Mouse (Mus musculus): ENCODE results near the gene Chchd2. TPM values are rescaled to one million over a fixed set of nuclear protein-coding genes. Genes with fewer than 3 reads are reported as not detected.

Gene Chchd2
- total and polyA plus RNA-seq, 2 experiments from 2014 or later, result 889 to 905 TPM

DNA sequence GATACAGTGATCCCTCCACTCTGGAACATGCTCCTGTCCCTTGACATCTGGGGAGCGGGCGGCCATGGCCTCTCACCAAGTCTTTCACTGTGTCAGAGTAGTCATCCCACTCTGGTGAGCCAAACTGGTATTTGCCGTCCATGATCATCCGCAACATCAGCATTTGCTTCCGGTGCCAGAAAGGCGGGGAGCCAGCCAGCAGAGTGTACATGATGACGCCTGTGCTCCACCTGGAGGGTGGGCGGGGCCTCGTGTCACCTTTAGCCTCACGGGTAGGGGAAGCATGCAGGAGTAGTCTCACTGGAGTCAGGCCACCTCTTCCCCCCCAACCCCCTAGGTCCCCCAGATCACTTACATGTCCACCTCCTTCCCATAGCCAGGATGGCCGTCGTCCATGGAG is 21.4 kb downstream of the Chchd2 start:
- H3K27ac ChIP-seq (ENCODE audit: low read depth, low read length), result no peak overlapping the region
- no peak for TF ChIP-seq CTCF (IDR thresholded peaks at IDR 0.05; ENCODE audit: low read depth)
- H3K27me3 ChIP-seq (ENCODE audit: insufficient read depth, low read length), result no peaks in the 10 kb centered on the region
- no peak overlapping the region for H3K9ac ChIP-seq
- no peaks in the 10 kb centered on the region for H3K4me1 ChIP-seq (ENCODE audit: insufficient read depth)
- no peak overlapping the region for H3K4me2 ChIP-seq (ENCODE audit: low read depth)
- H3K9me3 ChIP-seq (ENCODE audit: low read length), result no peaks in the 10 kb centered on the region
- WGBS, result 90% methylated on average over 12 of the region's 12 CpGs
- H3K36me3 ChIP-seq (ENCODE audit: insufficient read depth), result peaks cover 12% of the 10 kb centered on the region
- ATAC-seq, result no peak
- DNase-seq, result no peak
- no peak overlapping the region for H3K4me3 ChIP-seq (ENCODE audit: low read depth, low read length)

DNA sequence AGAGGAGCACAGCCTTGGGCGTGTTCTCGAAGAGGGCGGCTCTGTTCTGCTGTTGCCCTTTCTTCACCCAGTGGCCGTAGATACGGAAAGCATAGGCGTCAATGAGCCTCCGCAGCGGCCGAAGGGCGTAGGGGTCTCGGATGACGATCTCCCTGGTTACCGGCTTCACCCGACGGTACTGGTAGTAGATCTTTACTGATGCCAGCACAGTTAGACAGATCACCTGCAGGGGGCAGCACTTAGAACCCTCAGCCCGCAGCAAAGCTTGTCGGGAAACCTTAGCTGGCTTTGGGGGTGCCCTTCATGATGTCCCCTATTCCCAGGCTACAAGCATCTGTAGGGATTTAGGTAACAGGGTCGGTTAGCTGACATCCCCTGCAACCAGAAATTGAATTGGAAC is 22.8 kb downstream of the Chchd2 start:
- Histone ChIP-seq H3K27ac (ENCODE audit: low read depth, low read length) (no peak overlapping the region), H3K4me1 (ENCODE audit: insufficient read depth) (no peaks in the 10 kb centered on the region), H3K4me2 (ENCODE audit: low read depth) (peak overlapping the region; percentile 19; the same call in 1 of the 2 replicates), H3K36me3 (ENCODE audit: insufficient read depth) (peaks cover 23% of the 10 kb centered on the region), H3K27me3 (ENCODE audit: insufficient read depth, low read length) (no peaks in the 10 kb centered on the region), H3K9ac (no peak overlapping the region), H3K9me3 (ENCODE audit: low read length) (no peaks in the 10 kb centered on the region), H3K4me3 (ENCODE audit: low read depth, low read length) (no peak overlapping the region)
- WGBS, result 14% methylated on average over 18 of the region's 18 CpGs
- ATAC-seq (peak; percentile 34; the same call in 1 of the 2 replicates), DNase-seq (peak; percentile 31)
- peak; percentile 58 for TF ChIP-seq CTCF (IDR thresholded peaks at IDR 0.05; ENCODE audit: low read depth)

- Histone ChIP-seq H3K9ac (no peak overlapping the region), H3K36me3 (ENCODE audit: insufficient read depth) (peaks cover 37% of the 10 kb centered on the region), H3K4me1 (ENCODE audit: insufficient read depth) (no peaks in the 10 kb centered on the region), H3K27me3 (ENCODE audit: insufficient read depth, low read length) (no peaks in the 10 kb centered on the region), H3K9me3 (ENCODE audit: low read length) (no peaks in the 10 kb centered on the region), H3K4me3 (ENCODE audit: low read depth, low read length) (no peak overlapping the region), H3K4me2 (ENCODE audit: low read depth) (no peak overlapping the region), H3K27ac (ENCODE audit: low read depth, low read length) (no peak overlapping the region)
- WGBS, result 93% methylated on average over 6 of the region's 6 CpGs
- no peak for TF ChIP-seq CTCF (IDR thresholded peaks at IDR 0.05; ENCODE audit: low read depth)
- no peak for DNase-seq
- no peak for ATAC-seq
These were observed 24.9 kb downstream of the Chchd2 start for GRCm38 (mm10) chr5:129862325-129862724.

GRCm38 (mm10) chr5:129856414-129856813 is 30.9 kb downstream of the Chchd2 start:
- Histone ChIP-seq H3K36me3 (ENCODE audit: insufficient read depth) (peaks cover 43% of the 10 kb centered on the region), H3K27me3 (ENCODE audit: insufficient read depth, low read length) (no peaks in the 10 kb centered on the region), H3K9ac (no peak overlapping the region), H3K4me2 (ENCODE audit: low read depth) (no peak overlapping the region), H3K27ac (ENCODE audit: low read depth, low read length) (no peak overlapping the region), H3K4me3 (ENCODE audit: low read depth, low read length) (no peak overlapping the region), H3K9me3 (ENCODE audit: low read length) (no peaks in the 10 kb centered on the region), H3K4me1 (ENCODE audit: insufficient read depth) (no peaks in the 10 kb centered on the region)
- 0 out of 2 replicates have a peak, but pooled peaks have one; percentile 15 for TF ChIP-seq CTCF (IDR thresholded peaks at IDR 0.05; ENCODE audit: low read depth)
- WGBS, result 89% methylated on average over 5 of the region's 5 CpGs
- no peak for DNase-seq
- ATAC-seq, result no peak

DNA sequence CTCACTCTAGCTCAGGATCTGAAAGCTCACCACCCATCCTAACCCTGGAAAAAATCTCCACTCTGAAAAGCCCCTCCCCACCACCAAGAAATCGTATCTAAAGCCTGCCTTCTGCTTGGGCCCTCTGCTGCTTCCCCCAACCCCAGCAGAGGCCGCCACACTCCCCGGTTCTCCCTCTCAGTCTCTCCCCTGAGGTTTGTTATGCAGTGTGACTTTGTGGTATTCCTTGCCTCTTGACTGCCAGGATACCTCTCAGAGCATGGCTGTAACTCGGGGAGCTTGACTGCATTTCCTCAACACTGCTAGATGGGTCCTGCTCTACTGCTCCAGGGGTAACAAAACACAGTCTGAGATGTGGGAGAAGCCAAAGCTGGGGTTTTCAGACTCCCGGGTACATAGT is 32.1 kb downstream of the Chchd2 start:
- no peak for TF ChIP-seq CTCF (IDR thresholded peaks at IDR 0.05; ENCODE audit: low read depth)
- DNase-seq (no peak), ATAC-seq (no peak)
- WGBS, result 57% methylated on average over 5 of the region's 5 CpGs
- Histone ChIP-seq H3K36me3 (ENCODE audit: insufficient read depth) (peaks cover 38% of the 10 kb centered on the region), H3K27me3 (ENCODE audit: insufficient read depth, low read length) (no peaks in the 10 kb centered on the region), H3K4me3 (ENCODE audit: low read depth, low read length) (no peak overlapping the region), H3K9ac (no peak overlapping the region), H3K4me2 (ENCODE audit: low read depth) (no peak overlapping the region), H3K9me3 (ENCODE audit: low read length) (no peaks in the 10 kb centered on the region), H3K4me1 (ENCODE audit: insufficient read depth) (no peaks in the 10 kb centered on the region), H3K27ac (ENCODE audit: low read depth, low read length) (no peak overlapping the region)

DNA sequence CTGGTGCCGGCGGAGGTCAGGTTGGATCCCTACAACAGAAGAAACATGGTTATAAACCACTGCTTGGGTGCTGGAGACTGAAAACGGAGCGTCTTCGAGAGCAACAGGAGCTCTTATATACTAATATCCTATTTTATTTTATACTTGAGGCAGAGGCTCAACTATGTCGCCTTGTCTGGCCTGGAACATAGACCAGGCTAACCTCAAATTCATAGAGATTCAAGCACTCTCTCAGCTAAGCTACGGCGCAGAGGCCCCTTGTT is 39.8 kb downstream of the Chchd2 start:
- ATAC-seq (no peak), DNase-seq (no peak)
- H3K4me3 ChIP-seq (ENCODE audit: low read depth, low read length), result peak overlapping the region; percentile 61
- H3K9me3 ChIP-seq (ENCODE audit: low read length), result no peaks in the 10 kb centered on the region
- no peaks in the 10 kb centered on the region for H3K27me3 ChIP-seq (ENCODE audit: insufficient read depth, low read length)
- peaks cover 21% of the 10 kb centered on the region for H3K36me3 ChIP-seq (ENCODE audit: insufficient read depth)
- WGBS, result 62% methylated on average over 8 of the region's 8 CpGs
- TF ChIP-seq CTCF (IDR thresholded peaks at IDR 0.05; ENCODE audit: low read depth), result no peak
- H3K4me1 ChIP-seq (ENCODE audit: insufficient read depth), result no peaks in the 10 kb centered on the region
- H3K27ac ChIP-seq (ENCODE audit: low read depth, low read length), result no peak overlapping the region
- H3K9ac ChIP-seq, result peak overlapping the region; percentile 58
- H3K4me2 ChIP-seq (ENCODE audit: low read depth), result peak overlapping the region; percentile 54

- TF ChIP-seq CTCF (IDR thresholded peaks at IDR 0.05; ENCODE audit: low read depth), result 0 out of 2 replicates have a peak, but pooled peaks have one; percentile 5
These were observed 40.3 kb downstream of the Chchd2 start, which contains the start of gene Sumf2 for GRCm38 (mm10) chr5:129846752-129847557. Gene Sumf2, plus strand, starts transcription at chr5:129846986.

More at GRCm38 (mm10) chr5:129846752-129847557, 40.3 kb downstream of the Chchd2 start, which contains the start of gene Sumf2:
- peak within 1 kb of the TSS; percentile 54 for H3K4me2 ChIP-seq (ENCODE audit: low read depth)
- 12% methylated on average over 22 of the region's 22 CpGs for WGBS
- no peaks in the 10 kb centered on the region for H3K4me1 ChIP-seq (ENCODE audit: insufficient read depth)
- H3K27me3 ChIP-seq (ENCODE audit: insufficient read depth, low read length), result no peaks in the 10 kb centered on the region
- peak within 1 kb of the TSS; percentile 58 for H3K9ac ChIP-seq
- peak within 1 kb of the TSS; percentile 61 for H3K4me3 ChIP-seq (ENCODE audit: low read depth, low read length)
- H3K36me3 ChIP-seq (ENCODE audit: insufficient read depth), result peaks cover 21% of the 10 kb centered on the region
- DNase-seq, result peak; percentile 98
- no peaks in the 10 kb centered on the region for H3K9me3 ChIP-seq (ENCODE audit: low read length)
- peak; percentile 99 for ATAC-seq
- H3K27ac ChIP-seq (ENCODE audit: low read depth, low read length), result peak within 1 kb of the TSS; percentile 73
